8 mouse cellular contexts compared by ENCODE assay signal in genomic region chr8:84737608-84738007, GRCm38 (mm10). TPM values are rescaled to one million over a fixed set of nuclear protein-coding genes. Genes with fewer than 3 reads are reported as not detected.
DNase-seq lines count a peak whose midpoint lies in the region; ATAC-seq lines count a peak whose summit lies in the region.

No protein-coding gene starts in this region.

- peaks cover 34% of the 10 kb centered on the region for H3K27me3 ChIP-seq in intestine, embryonic 14.5 days (replicated peaks; ENCODE audit: control insufficient read depth, insufficient read depth, low read length)
- H3K27me3 ChIP-seq in limb, embryonic 13.5 days, result 0 out of 2 replicates have a peak, but pooled peaks cover 9% of the 10 kb centered on the region
- H3K27me3 ChIP-seq in midbrain, embryonic 15.5 days (replicated peaks), result peaks cover 57% of the 10 kb centered on the region

- peak overlapping the region; percentile 20; the same call in 1 of the 2 replicates for H3K4me2 ChIP-seq in intestine, embryonic 14.5 days (ENCODE audit: low read length)
- peak overlapping the region; percentile 48 for H3K4me2 ChIP-seq in limb, embryonic 13.5 days (replicated peaks)
- peak overlapping the region; percentile 37 for H3K4me2 ChIP-seq in midbrain, embryonic 15.5 days

- peaks cover 29% of the 10 kb centered on the region for H3K4me1 ChIP-seq in intestine, embryonic 14.5 days (replicated peaks; ENCODE audit: control insufficient read depth, insufficient read depth, low read length)
- peaks cover 98% of the 10 kb centered on the region for H3K4me1 ChIP-seq in limb, embryonic 13.5 days
- peaks cover 50% of the 10 kb centered on the region for H3K4me1 ChIP-seq in midbrain, embryonic 15.5 days

- no peaks in the 10 kb centered on the region for H3K36me3 ChIP-seq in intestine, embryonic 14.5 days (ENCODE audit: control insufficient read depth, insufficient read depth, low read length)
- peaks cover 20% of the 10 kb centered on the region for H3K36me3 ChIP-seq in limb, embryonic 13.5 days
- H3K36me3 ChIP-seq in midbrain, embryonic 15.5 days (replicated peaks), result no peaks in the 10 kb centered on the region

- no peak overlapping the region for H3K27ac ChIP-seq in intestine, embryonic 14.5 days (ENCODE audit: low read depth)
- H3K27ac ChIP-seq in limb, embryonic 13.5 days, result peak overlapping the region; percentile 100
- no peak overlapping the region for H3K27ac ChIP-seq in midbrain, embryonic 15.5 days

- peak; percentile 58 to 72 for DNase-seq in urinary bladder, adult 18-20 months (ENCODE audit: low spot score in 2 of 2)
- no peak for DNase-seq in urinary bladder, postnatal 10 days (ENCODE audit: low spot score)
- peak; percentile 93 for DNase-seq in embryo, embryonic 11 days
- DNase-seq in gastrocnemius, postnatal 36 days, result peak; percentile 78 to 80
- peak; percentile 92 for DNase-seq in intestine, embryonic 14.5 days (ENCODE audit: low spot score)
- peak; percentile 67 to 80 for DNase-seq in spleen, postnatal 14 days (ENCODE audit: low spot score in 2 of 2)

- H3K9me3 ChIP-seq in intestine, embryonic 14.5 days (ENCODE audit: control insufficient read depth, low read length), result no peaks in the 10 kb centered on the region
- no peaks in the 10 kb centered on the region for H3K9me3 ChIP-seq in limb, embryonic 13.5 days
- H3K9me3 ChIP-seq in midbrain, embryonic 15.5 days, result no peaks in the 10 kb centered on the region

- H3K4me3 ChIP-seq in intestine, embryonic 14.5 days (ENCODE audit: low read depth, low read length), result 0 out of 2 replicates have a peak overlapping the region, but pooled peaks have one; percentile 6
- no peak overlapping the region for H3K4me3 ChIP-seq in limb, embryonic 13.5 days
- no peak overlapping the region for H3K4me3 ChIP-seq in midbrain, embryonic 15.5 days

- WGBS in intestine, embryonic 14.5 days, result 3% methylated on average over 16 of the region's 16 CpGs
- WGBS in limb, embryonic 13.5 days, result 2% methylated on average over 16 of the region's 16 CpGs
- WGBS in midbrain, embryonic 15.5 days, result 2% methylated on average over 16 of the region's 16 CpGs

- intact Hi-C loops in gastrocnemius, postnatal 36 days (cut with DNase I), result loop anchor here (2.0 kb wide), 1 partner anchor 71 kb away; no protein-coding TSS in a partner anchor

- no peak overlapping the region for H3K9ac ChIP-seq in intestine, embryonic 14.5 days (ENCODE audit: low read length)
- H3K9ac ChIP-seq in limb, embryonic 13.5 days, result peak overlapping the region; percentile 58
- H3K9ac ChIP-seq in midbrain, embryonic 15.5 days, result no peak overlapping the region

- peak; percentile 41 for ATAC-seq in intestine, embryonic 14.5 days (replicated peaks; ENCODE audit: low FRiP score, low TSS enrichment, low read depth)
- 0 out of 2 replicates have a peak, but pooled peaks have one; percentile 10 for ATAC-seq in limb, embryonic 13.5 days (ENCODE audit: low FRiP score, low read depth)
- 0 out of 2 replicates have a peak, but pooled peaks have one; percentile 48 for ATAC-seq in midbrain, embryonic 15.5 days (replicated peaks)

RNA-seq across cellular contexts. Expression of gene G430095P16Rik, which starts 14.8 kb away (rescaled TPM):
- total RNA-seq in gastrocnemius, postnatal 36 days (2021), result 1 to 10 TPM in 1 of 2 experiments, not detected in 1; 1.0 TPM
- 3.3 and 4.1 TPM in 2 replicates for polyA plus RNA-seq in intestine, embryonic 14.5 days (2014; fragmentation: Nextera tagmentation; extraction: Ambion mirVana)
- 7.1 and 9.8 TPM in 2 replicates for polyA plus RNA-seq in limb, embryonic 13.5 days (2015; fragmentation: Nextera tagmentation; extraction: Ambion mirVana)
- 0.97 and 1.8 TPM in 2 replicates for polyA plus RNA-seq in midbrain, embryonic 15.5 days (2015; fragmentation: Nextera tagmentation; extraction: Ambion mirVana)

RNA-seq across cellular contexts. Expression of gene Lyl1, which starts 36.4 kb away (rescaled TPM):
- total RNA-seq in gastrocnemius, postnatal 36 days (2021), result 1 to 10 TPM in 1 of 2 experiments, under 1 TPM in 1; 0.96 to 1.4 TPM
- 4.3 and 5.2 TPM in 2 replicates for polyA plus RNA-seq in intestine, embryonic 14.5 days (2014; fragmentation: Nextera tagmentation; extraction: Ambion mirVana)
- 4.1 and 4.9 TPM in 2 replicates for polyA plus RNA-seq in limb, embryonic 13.5 days (2015; fragmentation: Nextera tagmentation; extraction: Ambion mirVana)
- 3.4 and 4.2 TPM in 2 replicates for polyA plus RNA-seq in midbrain, embryonic 15.5 days (2015; fragmentation: Nextera tagmentation; extraction: Ambion mirVana)

RNA-seq across cellular contexts. Expression of gene Nacc1, which starts 49.9 kb away (rescaled TPM):
- 10 to 100 TPM; 18.1 to 20.1 TPM for total RNA-seq in gastrocnemius, postnatal 36 days (2021)
- 23.7 and 25.0 TPM in 2 replicates for polyA plus RNA-seq in intestine, embryonic 14.5 days (2014; fragmentation: Nextera tagmentation; extraction: Ambion mirVana)
- polyA plus RNA-seq in limb, embryonic 13.5 days (2015; fragmentation: Nextera tagmentation; extraction: Ambion mirVana), result 15.0 and 15.2 TPM in 2 replicates
- 16.3 and 17.2 TPM in 2 replicates for polyA plus RNA-seq in midbrain, embryonic 15.5 days (2015; fragmentation: Nextera tagmentation; extraction: Ambion mirVana)

RNA-seq across cellular contexts. Expression of gene Trmt1, which starts 51.5 kb away (rescaled TPM):
- total RNA-seq in gastrocnemius, postnatal 36 days (2021), result 10 to 100 TPM; 39.8 to 43.3 TPM
- polyA plus RNA-seq in intestine, embryonic 14.5 days (2014; fragmentation: Nextera tagmentation; extraction: Ambion mirVana), result 85.9 and 87.0 TPM in 2 replicates
- 70.8 and 72.7 TPM in 2 replicates for polyA plus RNA-seq in limb, embryonic 13.5 days (2015; fragmentation: Nextera tagmentation; extraction: Ambion mirVana)
- 63.3 and 66.7 TPM in 2 replicates for polyA plus RNA-seq in midbrain, embryonic 15.5 days (2015; fragmentation: Nextera tagmentation; extraction: Ambion mirVana)
